Mouse (Mus musculus) retina, adult 2 months (tissue): Measurements from ENCODE around the gene Nmt1.

Experiments used
- DNase-seq: peaks from one replicate; pipeline ENCODE4 v3.0.0-alpha.2; 2012; ENCODE audit warnings: low read depth, low spot score

Nmt1 gene

DNA sequence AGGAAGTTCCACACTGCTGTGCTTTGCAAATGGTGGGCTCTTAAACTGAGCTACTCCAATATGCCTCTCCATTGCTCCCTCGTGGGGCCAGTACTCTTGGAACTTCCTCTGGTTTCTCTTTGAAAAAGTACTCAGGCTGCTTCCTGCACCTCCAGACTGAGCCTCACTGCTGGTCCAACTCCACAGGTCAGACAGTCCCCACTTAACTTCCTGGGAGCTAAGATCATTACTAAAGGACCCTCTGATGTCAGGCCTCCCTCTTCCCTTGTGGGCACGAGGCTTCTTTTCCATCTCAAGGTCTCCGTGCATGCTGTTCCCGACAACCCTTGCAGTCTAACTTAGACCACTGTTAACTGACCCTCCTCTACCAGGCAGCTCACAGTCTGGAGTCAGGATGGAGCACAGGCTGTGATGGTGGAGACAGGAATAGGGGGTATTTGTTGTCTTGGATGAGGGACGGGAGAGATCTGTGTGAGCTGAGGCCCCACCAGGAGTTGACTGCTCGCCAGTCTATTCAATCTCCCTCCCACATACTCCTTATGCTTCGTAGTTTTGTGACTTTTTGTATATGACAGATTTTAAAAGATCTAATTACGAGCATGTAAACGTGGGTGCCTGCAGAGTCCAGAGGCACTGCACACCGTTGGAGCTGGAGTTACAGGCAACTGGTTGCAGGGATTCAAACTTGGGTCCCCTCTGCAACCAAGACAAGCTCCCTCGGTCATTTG lies 22.6 kb upstream of the Nmt1 start:
- DNase-seq: no peak

DNA sequence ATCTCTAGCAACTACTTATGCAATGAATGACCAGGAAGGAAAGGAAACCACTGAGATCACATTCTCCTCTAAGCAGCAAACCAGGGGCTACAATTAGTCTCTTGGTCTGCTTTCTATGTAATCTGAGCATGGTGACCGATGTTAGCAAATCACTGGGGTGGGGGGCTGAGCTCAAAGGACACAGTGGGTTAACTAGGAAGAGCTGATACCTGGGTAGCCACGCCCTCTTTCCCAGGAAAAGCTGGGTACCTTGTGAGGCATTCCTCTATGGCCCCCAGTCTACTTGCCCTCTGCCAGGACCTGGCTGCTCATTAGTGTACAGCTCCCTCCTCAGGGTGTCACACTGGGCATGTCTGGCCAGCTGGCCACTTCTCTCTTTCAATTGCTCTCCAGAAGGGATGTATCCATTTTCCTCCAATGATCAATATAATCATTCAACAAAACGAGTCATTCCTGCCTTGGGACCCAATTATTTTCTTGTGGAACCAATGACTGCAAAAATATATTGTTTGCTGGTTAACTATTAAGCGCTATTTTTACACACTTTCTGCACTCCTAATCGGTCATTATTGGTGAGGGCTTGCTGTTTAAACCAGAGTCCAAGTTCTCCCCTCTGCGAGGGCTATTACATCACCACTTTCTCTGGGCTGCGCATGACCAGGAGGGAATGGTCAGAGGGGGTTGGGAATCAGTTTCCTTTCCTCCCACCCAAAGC lies 21.5 kb upstream of the Nmt1 start:
- DNase-seq: no peak

DNA sequence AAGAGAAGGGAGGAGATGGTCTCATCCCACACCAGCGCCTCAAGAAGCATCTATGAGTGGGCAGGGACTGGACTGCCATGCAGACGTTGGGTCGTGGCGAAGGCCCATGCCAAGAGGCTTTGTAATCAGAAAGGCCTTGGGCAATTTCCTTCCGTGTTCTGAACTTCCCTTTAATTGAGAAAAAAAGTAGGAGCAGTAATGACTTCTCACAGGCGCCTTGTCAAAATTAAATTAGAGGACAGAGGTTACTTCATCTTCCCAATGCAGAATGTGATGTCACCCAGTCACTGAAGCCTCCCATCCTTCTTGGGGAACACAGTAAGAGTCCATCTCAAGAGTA lies 21.0 kb upstream of the Nmt1 start:
- DNase-seq: no peak

DNA sequence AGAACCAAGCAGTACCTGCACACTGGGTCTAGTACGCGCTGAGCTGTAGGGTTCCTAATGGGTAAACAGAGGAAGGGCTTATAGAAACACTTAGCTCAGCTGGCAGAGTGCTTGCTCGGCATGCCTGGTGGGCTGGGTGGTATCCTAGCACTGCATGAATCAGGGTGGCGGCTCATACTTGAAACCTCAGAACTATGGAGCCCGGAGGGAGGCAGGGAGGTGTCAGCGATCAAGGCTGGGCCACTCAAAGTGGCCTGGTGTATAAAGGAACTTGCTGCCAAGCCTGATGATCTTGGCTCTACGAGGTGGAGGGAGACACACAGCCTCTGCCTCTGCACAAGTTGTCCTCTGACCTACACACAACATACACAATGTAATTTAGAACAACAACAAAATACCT lies 19.4 kb upstream of the Nmt1 start:
- DNase-seq: no peak

GRCm38 (mm10) chr11:103009208-103009607 lies 18.8 kb upstream of the Nmt1 start:
- no peak for DNase-seq

DNA sequence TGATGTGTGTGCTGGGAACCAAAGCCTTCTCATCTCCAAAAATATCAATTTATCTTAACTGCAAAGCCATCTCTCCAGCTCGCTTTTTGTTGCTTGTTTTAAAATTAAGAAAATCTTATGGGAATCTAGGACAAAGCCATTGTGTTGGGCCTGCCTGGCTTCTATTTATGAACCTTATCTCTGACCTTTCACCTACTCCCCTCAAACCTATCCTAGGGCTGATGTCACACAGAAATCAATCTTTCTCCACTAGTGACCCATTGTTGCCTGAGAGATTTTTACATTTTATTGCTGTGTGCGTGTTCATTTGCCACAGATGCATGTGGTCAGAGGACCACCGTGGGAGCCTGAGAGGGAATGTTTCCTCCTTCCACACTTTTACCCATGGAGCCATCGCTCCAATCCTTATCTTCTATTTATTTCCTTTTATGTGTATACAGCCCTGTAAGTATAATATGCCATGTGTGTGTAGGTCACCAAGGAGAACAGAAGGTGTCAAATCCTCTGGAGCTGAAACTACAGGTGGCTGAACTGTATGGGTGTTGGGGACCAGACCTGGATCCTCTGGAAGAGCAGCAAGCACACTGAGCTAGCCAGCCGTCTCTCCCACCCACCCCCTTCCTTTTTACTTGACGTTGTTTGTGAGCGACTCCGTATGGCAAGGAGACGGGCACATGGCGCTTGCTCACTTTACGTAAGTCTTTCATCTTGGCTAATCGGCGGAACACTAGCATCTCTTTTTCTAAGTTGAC lies 17.4 kb upstream of the Nmt1 start:
- no peak for DNase-seq

DNA sequence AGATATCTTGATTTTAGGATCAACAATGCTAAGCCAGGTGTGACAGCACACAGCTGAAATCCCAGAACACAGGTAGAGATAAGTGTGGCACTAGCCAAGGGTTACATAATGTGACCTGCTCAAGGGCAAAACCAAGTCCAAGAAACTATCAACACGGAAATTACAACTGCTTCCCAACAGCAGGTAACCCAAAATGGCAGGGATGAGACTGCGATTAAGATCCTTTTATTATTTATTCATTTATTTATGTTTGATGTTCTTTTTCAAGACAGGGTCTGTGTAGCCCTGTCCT lies 16.8 kb upstream of the Nmt1 start:
- no peak for DNase-seq

DNA sequence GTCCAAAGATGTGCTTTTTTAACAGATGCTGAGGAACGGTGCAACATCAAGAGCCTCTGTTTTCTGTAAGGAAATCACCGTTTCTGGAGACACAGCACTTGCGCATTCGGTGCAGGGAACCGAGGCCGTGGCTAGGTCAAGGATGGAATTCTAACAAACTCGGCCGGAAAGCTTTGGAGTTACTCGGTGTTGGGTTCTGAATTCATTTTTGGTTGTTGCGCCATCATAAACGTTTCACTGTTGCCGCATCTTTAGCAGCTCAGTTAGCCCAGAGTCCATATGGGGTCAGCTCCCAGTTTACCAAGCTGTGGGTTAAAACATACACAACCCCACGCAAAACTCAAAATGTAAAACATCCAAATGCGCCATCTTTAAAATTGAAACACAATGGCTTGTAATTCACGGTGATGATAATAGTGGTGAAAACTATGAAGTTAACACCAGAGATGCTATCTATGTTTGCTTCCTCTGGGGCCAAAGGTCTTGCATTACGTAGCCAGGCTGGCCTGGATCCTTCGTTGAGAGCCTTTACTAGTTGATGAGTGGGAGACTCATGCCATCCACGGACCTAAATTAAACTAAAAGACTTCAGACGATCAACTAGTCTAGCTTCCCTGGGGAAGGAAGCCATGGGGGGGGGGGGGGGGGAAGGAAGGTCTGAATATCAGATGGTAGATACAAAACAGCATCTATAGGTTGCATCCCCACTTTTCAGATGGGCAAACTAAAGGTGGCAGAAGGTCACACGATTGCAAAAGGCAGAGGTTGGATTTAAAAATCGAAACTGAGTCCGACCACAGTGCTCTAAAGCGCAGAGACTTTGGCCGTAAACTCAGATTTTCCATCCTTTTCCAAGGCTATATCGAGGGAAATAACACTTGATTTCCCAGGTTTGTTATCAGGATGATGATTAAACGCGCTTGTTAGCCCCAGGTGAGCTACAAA lies 11.8 kb upstream of the Nmt1 start:
- no peak for DNase-seq

GRCm38 (mm10) chr11:103016930-103017329 lies 11.1 kb upstream of the Nmt1 start:
- DNase-seq: peak; percentile 81

- no peak for DNase-seq
Observed at GRCm38 (mm10) chr11:103017661-103018060, 10.3 kb upstream of the Nmt1 start.

- DNase-seq: no peak
Observed at GRCm38 (mm10) chr11:103018860-103019259, 9.1 kb upstream of the Nmt1 start.

DNA sequence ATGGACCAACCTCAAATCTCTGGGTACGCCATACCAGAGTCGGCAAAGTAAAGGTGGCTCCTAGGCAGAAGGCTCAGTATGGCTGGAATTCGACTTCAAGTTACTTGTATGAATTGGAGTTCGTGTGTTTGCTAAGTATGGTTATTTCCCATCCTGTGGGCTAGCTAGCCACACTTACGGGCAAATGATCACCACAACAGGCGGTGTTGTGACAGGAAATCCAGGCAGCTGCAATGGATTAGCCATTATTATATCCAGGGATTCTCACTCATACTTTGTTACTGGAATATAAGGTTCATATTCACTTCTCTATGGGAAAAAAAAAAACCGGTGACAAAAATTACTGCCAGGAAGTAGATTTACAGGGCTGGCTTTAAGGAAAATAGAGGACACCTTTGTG lies 8.7 kb upstream of the Nmt1 start:
- no peak for DNase-seq

GRCm38 (mm10) chr11:103020713-103021335 lies 7.2 kb upstream of the Nmt1 start:
- DNase-seq: no peak

- DNase-seq: no peak
Observed at GRCm38 (mm10) chr11:103023974-103024373, 4.0 kb upstream of the Nmt1 start.

DNA sequence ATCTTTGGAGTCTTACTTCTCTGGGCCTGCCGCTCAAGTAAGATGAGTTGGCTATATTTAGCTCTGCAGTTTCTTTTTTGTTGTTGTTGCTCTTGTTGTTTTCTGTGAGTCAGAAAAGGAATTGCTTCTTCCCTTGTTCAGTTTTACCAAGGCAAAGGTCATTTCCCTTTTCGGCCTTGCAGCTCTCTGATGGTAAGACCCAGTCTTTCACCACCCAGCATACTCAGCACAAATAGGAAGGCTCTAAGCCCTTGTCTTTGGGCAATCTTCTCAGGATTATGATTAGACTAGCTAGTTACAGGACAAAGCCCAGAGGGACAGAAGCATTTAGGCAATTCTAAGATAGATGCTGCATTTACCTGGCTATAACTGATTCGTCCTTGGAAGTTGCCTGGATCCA lies 1.1 kb upstream of the Nmt1 start:
- no peak for DNase-seq

DNA sequence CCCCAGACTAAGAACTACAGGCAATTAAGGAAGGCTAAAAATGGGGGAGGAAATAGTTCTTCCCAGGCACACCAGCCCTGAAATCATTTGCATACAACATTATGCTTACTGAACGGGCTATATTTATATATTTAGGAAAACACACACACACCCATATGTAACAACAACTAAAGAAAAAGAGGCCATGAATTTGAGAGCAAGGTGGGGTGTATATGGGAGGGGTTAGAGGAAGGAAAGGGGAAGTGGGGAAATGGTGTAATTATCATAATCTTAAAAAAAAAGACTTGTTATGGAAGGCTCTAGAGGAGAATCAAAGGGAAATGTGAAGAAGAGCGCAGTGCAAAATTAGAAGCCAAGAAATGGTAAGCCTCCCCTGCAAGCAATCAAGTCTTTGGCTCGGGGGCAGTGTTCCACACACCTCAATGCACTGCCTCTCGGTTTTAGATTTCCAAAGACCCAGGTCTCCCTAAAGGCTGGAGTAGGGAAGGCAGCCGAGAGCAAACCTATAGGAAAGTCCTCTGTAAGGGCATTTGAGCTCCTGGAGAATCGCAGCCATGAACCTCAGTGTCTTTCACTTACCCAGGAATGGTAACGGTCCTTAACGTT lies 317 bp upstream of the Nmt1 start:
- DNase-seq: no peak

- DNase-seq: no peak
Observed at GRCm38 (mm10) chr11:103033030-103033429, 5.0 kb downstream of the Nmt1 start.

GRCm38 (mm10) chr11:103035007-103035406 lies 7.0 kb downstream of the Nmt1 start:
- DNase-seq: no peak

- DNase-seq: no peak
Observed at GRCm38 (mm10) chr11:103036881-103037465, 9.0 kb downstream of the Nmt1 start.

DNA sequence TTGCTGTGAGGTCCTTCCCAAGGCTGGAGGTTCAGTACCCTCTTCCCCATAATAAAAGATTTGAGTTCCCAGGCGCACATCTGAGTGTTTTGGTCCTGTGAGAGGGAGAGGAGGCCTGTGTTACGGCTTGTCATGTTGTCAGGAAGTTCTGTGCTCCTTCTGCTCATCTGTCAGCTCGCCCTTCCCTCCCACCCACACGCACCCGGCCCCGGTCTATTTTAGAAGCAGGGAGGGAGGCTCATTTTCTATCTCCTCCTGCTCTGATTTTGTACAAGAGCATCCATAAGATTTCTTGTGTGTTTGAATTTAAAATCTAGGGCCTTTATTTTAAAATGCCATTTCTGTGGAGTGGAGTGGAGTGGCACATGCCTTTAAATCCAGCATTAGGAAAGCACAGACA lies 10.0 kb downstream of the Nmt1 start:
- DNase-seq: no peak

DNA sequence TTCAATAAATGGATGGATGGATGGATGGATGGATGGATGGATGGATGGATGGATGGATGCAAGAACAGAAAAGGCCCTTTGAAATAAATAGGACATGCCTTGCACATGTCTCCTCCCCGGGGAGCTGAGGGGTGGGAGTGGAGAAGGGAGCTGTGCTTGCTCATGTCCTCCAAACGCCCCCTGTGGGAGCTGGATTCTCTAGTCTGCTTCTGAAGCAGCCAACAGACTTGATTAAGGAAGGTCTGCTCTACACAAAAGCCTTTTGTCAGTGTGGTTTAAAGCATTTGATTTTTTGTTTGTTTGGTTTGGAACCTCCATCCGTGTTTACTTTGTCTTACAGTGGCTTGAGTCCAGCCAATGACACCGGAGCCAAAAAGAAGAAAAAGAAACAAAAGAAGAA lies 14.8 kb downstream of the Nmt1 start:
- no peak for DNase-seq
